Mouse (Mus musculus): ENCODE measurements at regions not wholly inside any gene's neighbourhood (a gene's known extent, or its start where the extent isn't known, plus 50 kb on each side); places are given as distances from the start of the nearest gene placed in this dataset.

GRCm38 (mm10) chr15:93673976-93674375, 78.3 kb upstream of the Prickle1 start:
- H3K4me3 ChIP-seq (ENCODE audit: control insufficient read depth in 1 of 2, insufficient read depth in 1 of 2, low read depth in 2 of 2, low read length in 2 of 2) = no peak overlapping the region
- TF ChIP-seq SMC3 (IDR thresholded peaks at IDR 0.05; ENCODE audit: low read depth, low read length) = no peak
- no peak for TF ChIP-seq UBTF (IDR thresholded peaks at IDR 0.05; ENCODE audit: borderline replicate concordance, insufficient read depth, low read depth, low read length)
- TF ChIP-seq MAZ (IDR thresholded peaks at IDR 0.05; ENCODE audit: low read depth, low read length) = no peak
- no peak overlapping the region for H3K9ac ChIP-seq (ENCODE audit: control insufficient read depth, low read depth, low read length, poor library complexity, severe bottlenecking)
- no peaks in the 10 kb centered on the region for H3K27me3 ChIP-seq (ENCODE audit: control insufficient read depth in 1 of 2, insufficient read depth in 2 of 2, low read length in 2 of 2)
- no peaks in the 10 kb centered on the region for H3K79me2 ChIP-seq (ENCODE audit: control insufficient read depth, insufficient read depth, low read length, poor library complexity)
- H3K4me1 ChIP-seq (ENCODE audit: control insufficient read depth in 1 of 2, insufficient read depth in 2 of 2, low read length in 2 of 2) = no peaks in the 10 kb centered on the region
- no peaks in the 10 kb centered on the region for H3K9me3 ChIP-seq (replicated peaks; ENCODE audit: insufficient read depth, low read length)
- H3K27ac ChIP-seq (ENCODE audit: control insufficient read depth, low read depth, low read length) = no peak overlapping the region
- H3K36me3 ChIP-seq (ENCODE audit: control insufficient read depth in 1 of 2, insufficient read depth in 2 of 2, low read length in 2 of 2) = no peaks in the 10 kb centered on the region
- no peak for DNase-seq (ENCODE audit: low read depth, low spot score)

GRCm38 (mm10) chr15:93663876-93664275, 68.2 kb upstream of the Prickle1 start:
- Histone ChIP-seq H3K4me1 (ENCODE audit: control insufficient read depth in 1 of 2, insufficient read depth in 2 of 2, low read length in 2 of 2) (no peaks in the 10 kb centered on the region), H3K79me2 (ENCODE audit: control insufficient read depth, insufficient read depth, low read length, poor library complexity) (no peaks in the 10 kb centered on the region), H3K27ac (ENCODE audit: control insufficient read depth, low read depth, low read length) (no peak overlapping the region), H3K9me3 (replicated peaks; ENCODE audit: insufficient read depth, low read length) (no peaks in the 10 kb centered on the region), H3K9ac (ENCODE audit: control insufficient read depth, low read depth, low read length, poor library complexity, severe bottlenecking) (no peak overlapping the region), H3K4me3 (ENCODE audit: control insufficient read depth in 1 of 2, insufficient read depth in 1 of 2, low read depth in 2 of 2, low read length in 2 of 2) (no peak overlapping the region), H3K27me3 (ENCODE audit: control insufficient read depth in 1 of 2, insufficient read depth in 2 of 2, low read length in 2 of 2) (no peaks in the 10 kb centered on the region), H3K36me3 (ENCODE audit: control insufficient read depth in 1 of 2, insufficient read depth in 2 of 2, low read length in 2 of 2) (no peaks in the 10 kb centered on the region)
- no peak for TF ChIP-seq GABPA (IDR thresholded peaks at IDR 0.05; ENCODE audit: low read depth, low read length)
- no peak for TF ChIP-seq POLR2A (IDR thresholded peaks at IDR 0.05; ENCODE audit: control insufficient read depth in 1 of 2, insufficient read depth in 1 of 2, low read depth in 1 of 2, low read length in 2 of 2, poor library complexity in 1 of 2)
- TF ChIP-seq ZC3H11A (IDR thresholded peaks at IDR 0.05; ENCODE audit: low read depth, low read length) = no peak
- no peak for TF ChIP-seq ZKSCAN1 (IDR thresholded peaks at IDR 0.05; ENCODE audit: low read depth, low read length)
- TF ChIP-seq MXI1 (IDR thresholded peaks at IDR 0.05; ENCODE audit: low read depth, low read length) = no peak
- no peak for TF ChIP-seq ELF1 (IDR thresholded peaks at IDR 0.05; ENCODE audit: low read depth, low read length)
- no peak for TF ChIP-seq MAX (IDR thresholded peaks at IDR 0.05; ENCODE audit: low read length)
- TF ChIP-seq POLR2AphosphoS5 (IDR thresholded peaks at IDR 0.05; ENCODE audit: borderline replicate concordance, low read depth, low read length) = no peak
- no peak for TF ChIP-seq MEF2A (IDR thresholded peaks at IDR 0.05; ENCODE audit: extremely low read depth, insufficient replicate concordance, low read depth, low read length, poor library complexity, severe bottlenecking)
- no peak for TF ChIP-seq UBTF (IDR thresholded peaks at IDR 0.05; ENCODE audit: borderline replicate concordance, insufficient read depth, low read depth, low read length)
- TF ChIP-seq BHLHE40 (IDR thresholded peaks at IDR 0.05; ENCODE audit: borderline replicate concordance, low read depth, low read length) = no peak
- no peak for TF ChIP-seq SIN3A (IDR thresholded peaks at IDR 0.05; ENCODE audit: low read length)
- TF ChIP-seq TAL1 (IDR thresholded peaks at IDR 0.05; ENCODE audit: low read length) = no peak
- TF ChIP-seq USF1 (IDR thresholded peaks at IDR 0.05; ENCODE audit: low read depth, low read length) = no peak
- TF ChIP-seq RCOR1 (IDR thresholded peaks at IDR 0.05; ENCODE audit: low read depth, low read length) = no peak
- TF ChIP-seq ETS1 (IDR thresholded peaks at IDR 0.05; ENCODE audit: low read depth, low read length) = no peak
- TF ChIP-seq GATA1 (IDR thresholded peaks at IDR 0.05; ENCODE audit: low read depth, low read length) = no peak
- DNase-seq (ENCODE audit: low read depth, low spot score) = no peak
